In genomic region chr11:113350583-113350982, GRCm38 (mm10) we compare ENCODE assay signal across 21 mouse cellular contexts.
DNase-seq lines count a peak whose midpoint lies in the region; TF ChIP-seq lines count a peak whose summit lies in the region.
"Had no signal": no experiment of that assay in that cellular context is flagged by ENCODE, and none has a peak within 500 bp of the region (broad histone marks: within the 10 kb centered on the region; RNA-seq: fewer than 3 reads in every experiment).

No protein-coding gene starts in this region.

- no peak for DNase-seq in left cerebral cortex, adult 2 months (ENCODE audit: extremely low spot score in 1 of 2, low spot score in 2 of 2)
- DNase-seq in left cerebral cortex, postnatal 10 days (ENCODE audit: extremely low spot score in 1 of 2, low spot score in 2 of 2): no peak
- DNase-seq in 3T3-L1 (ENCODE audit: low read depth, low spot score): peak; percentile 8
- peak; percentile 26 for DNase-seq in A20 (ENCODE audit: low read depth, low spot score)
- peak; percentile 21 for DNase-seq in induced T-regulatory cell, adult 2 months (ENCODE audit: low read depth)
- no peak for DNase-seq in embryo, embryonic 11 days
- DNase-seq in heart, postnatal 4 days: no peak
- DNase-seq: adrenal gland, postnatal 10 days; cerebellum, adult 11-12 months; cerebellum, postnatal 14 days; gastrocnemius, adult 2 months; heart, postnatal 10 days; left cerebral cortex, postnatal 4 days; spleen, adult 18-20 months; thymus, adult 18-20 months had no signal

- intact Hi-C loops in left cerebral cortex, adult 2 months (cut with DNase I): loop anchor here (5.0 kb wide), 1 partner anchor 67 kb away; no protein-coding TSS in a partner anchor
- intact Hi-C loops in left cerebral cortex, postnatal 10 days (cut with DNase I): no loop called here

- H3K4me3 ChIP-seq in left cerebral cortex, adult 2 months: no peak overlapping the region
- H3K4me3 ChIP-seq: gastrocnemius, adult 2 months; heart, embryonic 10.5 days; hindbrain, embryonic 13.5 days; intestine, embryonic 15.5 days; lung, embryonic 15.5 days; midbrain, embryonic 12.5 days; neural tube, embryonic 13.5 days had no signal

- no peak overlapping the region for H3K27ac ChIP-seq in left cerebral cortex, adult 2 months
- H3K27ac ChIP-seq: gastrocnemius, adult 2 months; heart, embryonic 10.5 days; intestine, embryonic 15.5 days; lung, embryonic 15.5 days; midbrain, embryonic 12.5 days; neural tube, embryonic 13.5 days had no signal

- peak; percentile 9; the same call in 1 of the 2 replicates for TF ChIP-seq CTCF in left cerebral cortex, adult 2 months (IDR thresholded peaks at IDR 0.05)

Comparison
In these comparisons a context has a peak if more than half of its experiments do, and no peak if none do; other contexts are left out.
1. DNase-seq: peak in 3T3-L1 (single experiment), A20 (single experiment) and induced T-regulatory cell, adult 2 months (single experiment); none in left cerebral cortex, adult 2 months (0 of 2), left cerebral cortex, postnatal 10 days (0 of 2), embryo, embryonic 11 days (single experiment) and heart, postnatal 4 days (single experiment).